Comparison of ENCODE assay signal across 1 mouse cellular context in the genomic region with DNA sequence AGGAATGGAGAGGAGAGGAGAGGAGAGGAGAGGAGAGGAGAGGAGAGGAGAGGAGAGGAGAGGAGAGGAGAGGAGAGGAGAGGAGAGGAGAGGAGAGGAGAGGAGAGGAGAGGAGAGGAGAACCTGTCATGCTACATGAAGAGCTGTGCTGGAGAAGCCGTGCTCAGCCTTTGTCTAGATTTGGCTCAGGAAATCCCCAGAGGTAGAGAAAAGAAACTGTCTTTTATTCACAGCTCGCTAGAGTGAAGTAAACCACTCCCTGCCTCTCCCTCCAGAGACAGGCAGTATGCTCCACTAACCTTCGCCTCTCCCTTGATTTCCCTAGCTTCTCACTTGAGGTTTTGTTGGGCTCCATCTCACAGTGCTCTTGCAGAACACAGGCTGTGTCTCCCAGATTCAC.
TF ChIP-seq lines count a peak whose summit lies in the region.

No protein-coding gene starts in this region.

TF ChIP-seq in CH12.LX, 34 proteins besides CTCF, POLR2A, EP300 and RAD21 (continued from another document):
- TF ChIP-seq ETS1 (conservative IDR thresholded peaks at IDR 0.05; ENCODE audit: low read depth, low read length), result peak; percentile 45; the same call in 1 of the 2 replicates
- no peak for TF ChIP-seq USF1 (IDR thresholded peaks at IDR 0.05; ENCODE audit: low read depth, low read length)
- TF ChIP-seq MYC (IDR thresholded peaks at IDR 0.05; ENCODE audit: low read depth, low read length), result no peak
- no peak for TF ChIP-seq E2F4 (IDR thresholded peaks at IDR 0.05; ENCODE audit: insufficient replicate concordance, low read depth, low read length)
- no peak for TF ChIP-seq ZNF384 (IDR thresholded peaks at IDR 0.05; ENCODE audit: low read depth, low read length)
- TF ChIP-seq PAX5 (IDR thresholded peaks at IDR 0.05; ENCODE audit: low read length), result no peak
- TF ChIP-seq CHD2 (IDR thresholded peaks at IDR 0.05; ENCODE audit: low read length), result no peak
- no peak for TF ChIP-seq POLR2AphosphoS2 (IDR thresholded peaks at IDR 0.05; ENCODE audit: low read depth, low read length)
